Mouse (Mus musculus) MEL (cell line): ENCODE data around the gene Klhdc7b. TPM values are rescaled to one million over a fixed set of nuclear protein-coding genes. Genes with fewer than 3 reads are reported as not detected.
A peak's percentile ranks its signal among the peaks of the same experiment; 100 is the strongest.

Source experiments
- DNase-seq: peaks from one replicate; pipeline ENCODE4 v3.0.0; 2011; ENCODE audit warnings: low read depth, low spot score
- H3K27ac ChIP-seq: 2 replicates; pipeline ENCODE4 v1.5.1; 2012; ENCODE audit warnings: low read depth, mild to moderate bottlenecking, control low read depth, low read length, moderate library complexity; ENCODE audit not compliant: control insufficient read depth
- H3K27me3 ChIP-seq, 2 experiments: fragments of 150-350 bp in 1 of 2; sonication (generic) in 1 of 2; 2 replicates each; pipeline ENCODE4 v1.6.1; 2012; ENCODE audit warnings: low read length in 2 of 2, mild to moderate bottlenecking in 2 of 2, improper control_type of control experiment in 1 of 2, moderate library complexity in 1 of 2; ENCODE audit not compliant: insufficient read depth in 2 of 2, control insufficient read depth in 1 of 2
- H3K36me3 ChIP-seq, 2 experiments: 2 replicates each; pipeline ENCODE4 v1.6.1; 2012 to 2014; ENCODE audit warnings: low read length in 2 of 2, improper control_type of control experiment in 1 of 2, inconsistent platforms in 1 of 2, mild to moderate bottlenecking in 1 of 2; ENCODE audit not compliant: insufficient read depth in 2 of 2, control insufficient read depth in 1 of 2
- H3K4me1 ChIP-seq, 2 experiments: fragments of 150-350 bp in 1 of 2; sonication (generic) in 1 of 2; 2 replicates each; pipeline ENCODE4 v1.6.1; 2012; ENCODE audit warnings: low read length in 2 of 2, improper control_type of control experiment in 1 of 2, mild to moderate bottlenecking in 1 of 2; ENCODE audit not compliant: insufficient read depth in 2 of 2, control insufficient read depth in 1 of 2
- H3K4me3 ChIP-seq, 2 experiments: fragments of 150-350 bp in 1 of 2; sonication (generic) in 1 of 2; 2 replicates each; pipeline ENCODE4 v1.5.1; 2012; ENCODE audit warnings: low read depth in 2 of 2, low read length in 2 of 2, mild to moderate bottlenecking in 2 of 2, moderate library complexity in 2 of 2, control low read depth in 1 of 2, improper control_type of control experiment in 1 of 2; ENCODE audit not compliant: control insufficient read depth in 1 of 2, insufficient read depth in 1 of 2
- H3K79me2 ChIP-seq: 2 replicates; pipeline ENCODE4 v1.6.1; 2012; ENCODE audit warnings: mild to moderate bottlenecking, low read length, moderate library complexity; ENCODE audit not compliant: control insufficient read depth, poor library complexity, insufficient read depth
- H3K9ac ChIP-seq: 2 replicates; pipeline ENCODE4 v1.6.1; 2012; ENCODE audit warnings: low read depth, mild to moderate bottlenecking, control low read depth, low read length, moderate library complexity; ENCODE audit not compliant: control insufficient read depth, poor library complexity, severe bottlenecking
- H3K9me3 ChIP-seq: fragments of 150-350 bp; sonication (generic); replicated peaks from 2 replicates; pipeline ENCODE4 v1.6.1; 2012; ENCODE audit warnings: mild to moderate bottlenecking, low read length, improper control_type of control experiment, moderate library complexity; ENCODE audit not compliant: insufficient read depth
- BHLHE40 ChIP-seq: IDR thresholded peaks from 2 replicates; pipeline ENCODE4 v1.6.1; 2012; ENCODE audit warnings: low read depth, mild to moderate bottlenecking, inconsistent platforms, low read length, improper control_type of control experiment, borderline replicate concordance
- ELF1 ChIP-seq: IDR thresholded peaks from 2 replicates; pipeline ENCODE4 v1.6.1; 2014; ENCODE audit warnings: low read depth, mild to moderate bottlenecking, inconsistent platforms, low read length, improper control_type of control experiment, moderate library complexity
- GATA1 ChIP-seq: IDR thresholded peaks from 2 replicates; pipeline ENCODE4 v1.6.1; 2011; ENCODE audit warnings: low read depth, low read length, improper control_type of control experiment
- JUND ChIP-seq: IDR thresholded peaks from 2 replicates; pipeline ENCODE4 v1.6.1; 2011; ENCODE audit warnings: low read depth, mild to moderate bottlenecking, improper control_type of control experiment, low read length
- MAX ChIP-seq: IDR thresholded peaks from 2 replicates; pipeline ENCODE4 v1.6.1; 2011; ENCODE audit warnings: low read length, improper control_type of control experiment
- MXI1 ChIP-seq: IDR thresholded peaks from 2 replicates; pipeline ENCODE4 v1.6.1; 2011; ENCODE audit warnings: mild to moderate bottlenecking, low read depth, low read length, improper control_type of control experiment
- MYB ChIP-seq: IDR thresholded peaks from 2 replicates; pipeline ENCODE4 v1.6.1; 2011; ENCODE audit warnings: mild to moderate bottlenecking, low read depth, low read length, improper control_type of control experiment
- MYC ChIP-seq: IDR thresholded peaks from 2 replicates; pipeline ENCODE4 v1.6.1; 2011; ENCODE audit warnings: low read depth, mild to moderate bottlenecking, low read length, improper control_type of control experiment, moderate library complexity
- NELFE ChIP-seq: IDR thresholded peaks from 2 replicates; pipeline ENCODE4 v1.6.1; 2011; ENCODE audit warnings: low read depth, low read length, improper control_type of control experiment
- RCOR1 ChIP-seq: IDR thresholded peaks from 2 replicates; pipeline ENCODE4 v1.6.1; 2012; ENCODE audit warnings: low read depth, mild to moderate bottlenecking, inconsistent platforms, low read length, improper control_type of control experiment
- SMC3 ChIP-seq: IDR thresholded peaks from 2 replicates; pipeline ENCODE4 v1.6.1; 2011; ENCODE audit warnings: low read depth, low read length, improper control_type of control experiment
- TCF12 ChIP-seq: IDR thresholded peaks from 2 replicates; pipeline ENCODE4 v1.6.1; 2014; ENCODE audit warnings: low read depth, mild to moderate bottlenecking, inconsistent platforms, low read length, improper control_type of control experiment, moderate library complexity
- ZMIZ1 ChIP-seq: IDR thresholded peaks from 2 replicates; pipeline ENCODE4 v1.6.1; 2012; ENCODE audit warnings: low read depth, mild to moderate bottlenecking, inconsistent platforms, low read length, improper control_type of control experiment, moderate library complexity
- ZNF384 ChIP-seq: IDR thresholded peaks from 2 replicates; pipeline ENCODE4 v1.6.1; 2012; ENCODE audit warnings: low read depth, mild to moderate bottlenecking, inconsistent platforms, low read length, improper control_type of control experiment
- polyA plus RNA-seq, 2 experiments: library from polyadenylated mRNA; stranded (reverse) in 1 of 2; unstranded in 1 of 2; fragments of >175 nt in 1 of 2; fragments of >200 nt in 1 of 2; gene quantifications; 2 replicates each; pipeline versions ENCODE4 v1.2.1 to v1.2.4; 2012; ENCODE audit warnings: low replicate concordance in 2 of 2, low read depth in 1 of 2; ENCODE audit not compliant: insufficient read length in 2 of 2, insufficient read depth in 1 of 2, missing spikeins in 1 of 2
- total RNA-seq: library from RNA; depleted of rRNA; stranded (reverse); fragments of 300-350 nt; gene quantifications from 2 replicates; pipeline ENCODE4 v1.2.3, GENCODE M21; 2012

Gene Klhdc7b
- total and polyA plus RNA-seq, 3 experiments: 0.01 TPM; not detected in 2

DNA sequence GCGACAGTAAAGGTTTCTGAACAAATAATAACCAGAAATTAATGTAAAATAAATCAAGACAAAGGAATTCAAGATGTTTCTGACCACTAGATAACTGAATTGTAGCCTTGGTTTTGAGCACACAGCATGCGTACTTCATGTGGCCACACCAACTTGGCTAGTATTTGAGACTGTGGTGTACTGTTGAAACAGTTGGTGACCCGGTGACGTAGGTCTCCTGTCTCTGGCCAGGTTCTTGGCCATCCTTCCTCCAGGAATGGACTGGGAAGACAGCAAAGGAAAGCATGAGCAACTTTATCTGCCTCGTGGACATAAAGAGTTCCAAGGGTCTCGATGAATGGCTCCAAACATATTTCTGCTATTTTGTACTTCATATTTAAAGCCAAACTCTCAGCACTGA lies 47.1 kb downstream of the Klhdc7b start (continued):
- TF ChIP-seq JUND: no peak
- TF ChIP-seq SMC3: no peak

DNA sequence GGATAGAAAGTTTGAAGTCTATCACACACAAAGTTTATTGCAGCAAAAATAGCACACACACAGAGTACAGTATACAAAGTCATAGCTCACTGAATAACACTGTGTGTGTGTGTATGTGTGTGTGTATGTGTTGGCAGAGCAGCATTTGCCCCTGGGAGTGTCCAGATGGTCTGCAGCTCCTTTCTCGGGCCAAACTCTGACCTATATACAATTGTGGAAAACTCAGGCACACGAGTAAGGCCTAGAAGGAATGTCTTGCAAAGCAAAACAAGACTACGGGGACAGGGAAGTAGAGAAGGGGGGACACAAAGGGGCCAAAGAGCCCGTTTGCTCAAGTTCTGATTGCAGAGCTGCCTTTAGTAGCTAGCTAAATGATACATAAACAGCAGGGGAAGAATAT lies 48.2 kb downstream of the Klhdc7b start:
- Histone ChIP-seq H3K9ac (no peak overlapping the region), H3K4me3 (no peak overlapping the region), H3K79me2 (no peaks in the 10 kb centered on the region; the same call in 1 of the 2 replicates), H3K27ac (no peak overlapping the region), H3K36me3 (peaks cover 0 to 3% of the 10 kb centered on the region in 2 experiments; a peak in 1 of 4 replicates), H3K27me3 (no peaks in the 10 kb centered on the region), H3K4me1 (peaks cover 0 to 5% of the 10 kb centered on the region in 2 experiments; a peak in 1 of 4 replicates), H3K9me3 (no peaks in the 10 kb centered on the region)
- DNase-seq: no peak
- TF ChIP-seq ELF1: no peak
- no peak for TF ChIP-seq BHLHE40
- TF ChIP-seq MYB: no peak
- no peak for TF ChIP-seq MYC
- no peak for TF ChIP-seq JUND
- TF ChIP-seq ZMIZ1: no peak

DNA sequence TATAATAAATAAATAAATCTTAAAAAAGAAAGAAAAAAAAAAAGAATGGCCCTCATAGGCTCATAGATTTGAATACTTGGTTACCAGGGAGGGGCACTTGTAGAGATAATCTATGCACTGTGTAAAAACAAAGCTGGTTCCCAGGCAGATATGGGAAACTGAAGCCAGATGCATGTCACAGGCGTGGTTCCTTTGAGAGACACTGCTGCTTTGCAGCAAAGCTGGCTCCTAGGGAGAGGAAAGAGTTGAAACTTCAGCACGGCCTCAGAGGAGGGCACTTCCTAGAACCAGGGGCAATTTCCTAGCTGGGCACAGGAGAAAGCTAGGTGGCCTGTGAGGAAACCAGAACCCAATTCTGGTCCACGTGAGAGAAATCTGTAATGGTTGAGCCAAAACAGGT lies 49.4 kb downstream of the Klhdc7b start:
- TF ChIP-seq RCOR1: 0 out of 2 replicates have a peak, but pooled peaks have one; percentile 14
- TF ChIP-seq NELFE: no peak
- TF ChIP-seq ZNF384: peak; percentile 23; the same call in 1 of the 2 replicates
- TF ChIP-seq, all 39 proteins: peak for 2
- 0 out of 4 replicates have a peak, but pooled peaks cover 0 to 5% of the 10 kb centered on the region in 2 experiments for H3K4me1 ChIP-seq
- H3K9me3 ChIP-seq: no peaks in the 10 kb centered on the region
- H3K36me3 ChIP-seq: peaks cover 0 to 3% of the 10 kb centered on the region in 2 experiments; a peak in 1 of 4 replicates
- DNase-seq: peak; percentile 53
- H3K27me3 ChIP-seq: no peaks in the 10 kb centered on the region; a peak in 1 of 4 replicates
- no peak overlapping the region for H3K4me3 ChIP-seq
- no peaks in the 10 kb centered on the region; the same call in 1 of the 2 replicates for H3K79me2 ChIP-seq
- H3K27ac ChIP-seq: no peak overlapping the region
- H3K9ac ChIP-seq: no peak overlapping the region

DNA sequence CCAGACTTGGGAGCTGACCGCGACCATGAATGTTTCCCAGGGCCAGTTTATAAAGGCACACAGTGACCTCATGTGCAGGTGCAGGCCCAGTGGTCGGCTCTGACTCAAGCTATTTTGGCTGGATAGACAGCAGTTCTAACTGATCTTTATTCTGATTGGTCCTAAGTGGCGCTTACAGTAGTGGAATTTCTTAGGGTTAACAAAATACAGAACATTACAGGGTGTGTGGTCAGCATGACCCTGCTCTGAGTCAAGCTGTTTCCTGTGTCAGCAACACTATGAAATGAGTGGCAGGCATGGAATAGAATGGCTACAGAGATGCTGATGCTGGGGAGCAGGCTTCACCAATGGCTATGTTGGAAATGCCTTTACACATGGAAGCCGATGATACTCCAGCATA lies 51.2 kb downstream of the Klhdc7b start:
- no peak overlapping the region for H3K9ac ChIP-seq
- no peak overlapping the region for H3K27ac ChIP-seq
- 0 out of 4 replicates have a peak, but pooled peaks cover 0 to 4% of the 10 kb centered on the region in 2 experiments for H3K4me1 ChIP-seq
- peaks cover 0 to 3% of the 10 kb centered on the region in 2 experiments; a peak in 1 of 4 replicates for H3K36me3 ChIP-seq
- DNase-seq: no peak
- TF ChIP-seq ZNF384 (no peak), SMC3 (no peak), MXI1 (no peak), MAX (no peak), TCF12 (no peak), GATA1 (no peak)
- no peaks in the 10 kb centered on the region for H3K9me3 ChIP-seq
- H3K27me3 ChIP-seq: peaks cover 0 to 2% of the 10 kb centered on the region in 2 experiments; a peak in 2 of 4 replicates
- H3K4me3 ChIP-seq: no peak overlapping the region
- no peaks in the 10 kb centered on the region for H3K79me2 ChIP-seq
